Mouse (Mus musculus) testis, adult 2 months (tissue): ENCODE results near the gene Amigo2. TPM values are rescaled to one million over a fixed set of nuclear protein-coding genes. Genes with fewer than 3 reads are reported as not detected.
A peak's percentile ranks its signal among the peaks of the same experiment; 100 is the strongest.

Experiments
- H3K27ac ChIP-seq: fragments of 200-500 bp; 2 replicates; pipeline ENCODE4 v1.5.1; 2012; ENCODE audit warnings: low read depth, low read length; ENCODE audit not compliant: control insufficient read depth, insufficient read depth
- H3K27me3 ChIP-seq: fragments of 200-500 bp; 2 replicates; pipeline ENCODE4 v1.6.1; 2012; ENCODE audit warnings: mild to moderate bottlenecking, low read length, moderate library complexity; ENCODE audit not compliant: control insufficient read depth, insufficient read depth
- H3K36me3 ChIP-seq: fragments of 200-500 bp; 2 replicates; pipeline ENCODE4 v1.6.1; 2012; ENCODE audit warnings: mild to moderate bottlenecking, low read length; ENCODE audit not compliant: control insufficient read depth, insufficient read depth
- H3K4me1 ChIP-seq: fragments of 200-500 bp; 2 replicates; pipeline ENCODE4 v1.6.1; 2012; ENCODE audit warnings: low read length; ENCODE audit not compliant: control insufficient read depth, insufficient read depth
- H3K4me3 ChIP-seq: fragments of 200-500 bp; 2 replicates; pipeline ENCODE4 v1.5.1; 2012; ENCODE audit warnings: low read depth, mild to moderate bottlenecking, low read length, moderate library complexity, mixed read lengths; ENCODE audit not compliant: control insufficient read depth
- CTCF ChIP-seq: fragments of 200-500 bp; IDR thresholded peaks from 2 replicates; pipeline ENCODE4 v1.5.1; 2012; ENCODE audit warnings: low read depth, mild to moderate bottlenecking, inconsistent platforms, low read length, moderate library complexity; ENCODE audit not compliant: control insufficient read depth, insufficient read depth, insufficient replicate concordance
- POLR2A ChIP-seq: fragments of 200-500 bp; IDR thresholded peaks from 2 replicates; pipeline ENCODE4 v1.6.1; 2012; ENCODE audit warnings: low read depth, mild to moderate bottlenecking, inconsistent platforms, low read length, moderate library complexity; ENCODE audit not compliant: control insufficient read depth
- polyA plus RNA-seq: library from polyadenylated mRNA; depleted of rRNA; stranded (reverse); fragments of >200 nt; gene quantifications from 2 replicates; pipeline ENCODE4 v1.2.3, GENCODE M21; 2012

The Amigo2 gene
- polyA plus RNA-seq, 1 experiment, result 1.3 TPM

DNA sequence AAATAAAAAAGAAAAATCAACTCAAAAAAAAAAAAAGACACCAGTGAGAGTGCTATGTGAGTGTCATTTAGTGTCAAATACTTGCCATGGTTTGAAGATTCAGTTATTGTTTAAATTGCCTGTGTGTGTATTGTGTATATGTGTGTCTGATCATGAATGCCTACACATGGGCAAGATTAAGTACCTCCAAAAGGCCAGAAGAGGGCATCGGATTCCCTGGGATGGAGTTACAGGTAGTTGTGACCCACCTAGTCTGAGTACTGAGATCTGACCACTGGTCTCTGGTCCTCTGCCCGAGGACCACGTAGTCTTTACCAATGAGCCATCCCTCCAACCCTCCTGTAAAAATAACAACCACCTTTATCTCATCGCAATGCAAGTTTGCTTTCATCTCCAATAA, 7.3 kb upstream of the Amigo2 start:
- no peaks in the 10 kb centered on the region for H3K36me3 ChIP-seq
- H3K27ac ChIP-seq, result no peak overlapping the region
- H3K4me3 ChIP-seq, result no peak overlapping the region
- H3K27me3 ChIP-seq, result no peaks in the 10 kb centered on the region
- H3K4me1 ChIP-seq, result peaks cover 4% of the 10 kb centered on the region; the same call in 1 of the 2 replicates
- TF ChIP-seq POLR2A (no peak), CTCF (no peak)

DNA sequence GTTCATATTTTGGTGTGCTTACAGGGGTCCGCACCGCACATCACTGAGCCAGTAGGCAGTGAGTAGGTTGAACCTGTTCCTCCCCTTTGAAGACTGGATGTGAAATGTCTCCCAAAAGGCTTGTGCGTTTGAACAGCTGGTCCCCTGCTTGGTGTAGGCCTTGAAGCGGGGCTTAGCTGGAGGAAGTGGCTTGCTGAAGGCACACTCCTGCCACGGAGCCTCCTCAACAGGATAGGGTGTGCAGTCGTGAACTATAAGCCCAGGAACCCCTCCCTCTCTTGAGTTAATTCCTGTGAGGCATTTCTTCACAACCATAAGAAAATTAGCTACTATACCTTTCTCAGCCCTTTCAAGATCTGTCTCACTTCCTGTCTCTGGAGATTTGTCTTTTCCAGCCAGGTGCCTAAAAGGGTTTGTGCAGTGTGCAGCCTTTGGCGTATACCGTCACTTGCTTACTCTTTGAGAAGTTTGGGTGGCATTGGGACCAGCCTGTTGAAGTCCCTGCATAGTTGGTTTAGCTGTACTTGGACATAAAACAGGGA, 5.5 kb upstream of the Amigo2 start:
- Histone ChIP-seq H3K4me1 (peaks cover 4% of the 10 kb centered on the region; the same call in 1 of the 2 replicates), H3K27ac (no peak overlapping the region), H3K4me3 (no peak overlapping the region), H3K36me3 (no peaks in the 10 kb centered on the region), H3K27me3 (no peaks in the 10 kb centered on the region)
- TF ChIP-seq CTCF, result no peak
- no peak for TF ChIP-seq POLR2A

DNA sequence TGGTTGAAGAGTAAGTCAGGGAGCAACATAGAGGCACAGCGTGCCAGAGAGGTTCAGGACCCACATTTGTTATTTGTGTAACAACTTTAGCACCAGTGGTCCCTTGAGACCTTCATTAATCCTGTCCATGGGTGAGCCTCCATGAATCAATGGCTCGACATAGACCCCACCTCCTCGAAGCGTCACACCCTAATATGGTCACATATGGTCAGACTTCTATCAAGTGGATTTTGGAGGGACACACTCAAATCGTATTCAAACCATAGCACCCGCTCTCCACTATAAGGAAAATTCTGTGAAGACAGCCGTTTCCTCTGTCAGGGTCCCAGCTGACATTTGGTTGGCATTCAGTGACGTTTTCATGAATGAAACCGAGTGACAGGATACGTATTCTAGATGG, 2.2 kb upstream of the Amigo2 start:
- Histone ChIP-seq H3K36me3 (no peaks in the 10 kb centered on the region), H3K27me3 (no peaks in the 10 kb centered on the region), H3K4me3 (no peak overlapping the region), H3K27ac (no peak overlapping the region), H3K4me1 (peaks cover 4% of the 10 kb centered on the region; the same call in 1 of the 2 replicates)
- TF ChIP-seq POLR2A, result no peak
- no peak for TF ChIP-seq CTCF

DNA sequence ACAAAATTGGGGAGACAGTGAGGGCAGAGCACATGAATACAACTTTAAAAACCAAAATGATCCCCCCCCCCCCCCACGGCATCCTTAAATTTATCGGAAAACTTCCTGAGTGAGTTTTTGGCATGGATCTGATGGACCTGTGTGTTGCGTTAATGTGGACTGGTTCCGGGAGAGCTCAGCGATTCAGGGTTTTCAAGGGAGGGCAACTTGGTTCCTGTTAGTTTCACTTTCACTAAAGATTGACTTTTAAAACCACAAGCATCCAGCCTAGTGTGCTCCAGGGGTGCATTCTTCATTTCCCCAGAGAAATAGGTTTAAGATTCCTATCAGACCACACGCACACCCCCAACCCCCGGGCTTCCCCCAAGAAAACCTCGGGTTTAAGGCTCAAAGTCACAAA, 1.2 kb upstream of the Amigo2 start:
- Histone ChIP-seq H3K27ac (no peak overlapping the region), H3K27me3 (no peaks in the 10 kb centered on the region), H3K4me1 (no peaks in the 10 kb centered on the region; the same call in 1 of the 2 replicates), H3K36me3 (no peaks in the 10 kb centered on the region), H3K4me3 (peak overlapping the region; percentile 75; the same call in 1 of the 2 replicates)
- TF ChIP-seq POLR2A, result no peak
- no peak for TF ChIP-seq CTCF

DNA sequence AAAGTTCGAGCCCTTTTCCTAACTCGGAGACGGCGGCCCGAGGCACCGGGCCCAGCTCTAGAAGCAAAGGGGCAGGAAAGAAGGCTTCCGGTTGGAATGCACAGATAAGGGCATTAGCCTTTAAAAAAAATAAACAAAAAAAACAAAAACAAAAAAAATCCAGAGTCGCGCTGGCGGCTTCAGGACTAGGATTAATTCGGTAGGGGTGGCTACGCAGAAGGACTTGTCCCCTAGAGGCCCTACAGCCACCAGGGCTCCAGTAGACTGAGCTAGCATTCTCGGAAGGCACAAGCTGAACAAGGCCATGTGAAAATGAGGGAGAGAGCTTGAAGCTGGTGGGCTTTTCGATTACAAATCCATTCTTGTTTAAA, 689 bp upstream of the Amigo2 start:
- Histone ChIP-seq H3K4me3 (peak overlapping the region; percentile 75), H3K4me1 (no peaks in the 10 kb centered on the region; the same call in 1 of the 2 replicates), H3K36me3 (no peaks in the 10 kb centered on the region), H3K27me3 (no peaks in the 10 kb centered on the region), H3K27ac (peak overlapping the region; percentile 7; the same call in 1 of the 2 replicates)
- TF ChIP-seq POLR2A, result no peak
- no peak for TF ChIP-seq CTCF

DNA sequence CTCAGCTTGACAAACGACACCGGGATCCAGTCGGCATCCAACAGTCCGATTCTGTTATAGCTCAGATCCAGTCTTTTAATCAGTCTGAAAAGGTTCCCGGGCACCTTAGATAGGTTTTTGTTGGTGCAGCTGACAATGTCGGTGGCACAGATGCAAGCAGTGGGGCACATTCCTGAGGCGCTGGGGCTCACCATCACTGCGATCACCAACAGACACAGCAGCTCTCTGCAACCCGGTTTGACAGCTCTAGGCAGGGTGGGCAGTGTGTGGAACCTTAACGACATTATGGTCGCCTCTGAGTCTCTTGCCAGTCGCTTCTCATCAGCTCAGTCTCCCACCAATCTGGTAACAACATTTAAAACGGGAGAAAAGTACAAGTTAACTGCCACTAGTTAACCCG, 831 bp downstream of the Amigo2 start:
- no peaks in the 10 kb centered on the region; the same call in 1 of the 2 replicates for H3K4me1 ChIP-seq
- H3K36me3 ChIP-seq, result no peaks in the 10 kb centered on the region
- H3K27ac ChIP-seq, result no peak overlapping the region
- TF ChIP-seq POLR2A (no peak), CTCF (no peak)
- H3K4me3 ChIP-seq, result no peak overlapping the region
- H3K27me3 ChIP-seq, result no peaks in the 10 kb centered on the region

DNA sequence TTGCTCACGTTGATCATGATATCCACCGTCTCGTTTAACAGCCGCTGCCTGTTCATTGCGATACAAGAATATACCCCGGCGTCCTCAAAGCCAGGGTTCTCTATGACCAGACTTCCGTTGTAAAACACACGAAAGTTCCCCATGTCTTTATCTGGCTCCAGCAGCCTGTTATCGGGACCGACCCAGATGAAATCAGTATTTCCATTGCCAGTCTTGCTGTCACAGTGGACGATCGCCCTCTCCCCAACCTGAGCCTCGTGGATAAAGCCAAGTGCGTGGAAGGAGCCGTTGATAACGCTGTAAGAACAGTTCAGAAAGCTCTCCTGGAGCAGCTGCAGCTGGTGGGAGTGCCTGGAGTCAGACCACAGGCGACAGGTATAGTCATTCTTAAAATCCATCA, 1.7 kb downstream of the Amigo2 start:
- no peaks in the 10 kb centered on the region; the same call in 1 of the 2 replicates for H3K4me1 ChIP-seq
- TF ChIP-seq POLR2A (no peak), CTCF (no peak)
- H3K27me3 ChIP-seq, result no peaks in the 10 kb centered on the region
- no peak overlapping the region for H3K4me3 ChIP-seq
- H3K27ac ChIP-seq, result no peak overlapping the region
- no peaks in the 10 kb centered on the region for H3K36me3 ChIP-seq
